Mouse (Mus musculus): ENCODE data around the gene Dbx2. TPM values are rescaled to one million over a fixed set of nuclear protein-coding genes. Genes with fewer than 3 reads are reported as not detected.

The Dbx2 gene
- 0.64 and 0.91 TPM in 2 replicates for polyA plus RNA-seq (2015; fragmentation: Nextera tagmentation; extraction: Ambion mirVana)

DNA sequence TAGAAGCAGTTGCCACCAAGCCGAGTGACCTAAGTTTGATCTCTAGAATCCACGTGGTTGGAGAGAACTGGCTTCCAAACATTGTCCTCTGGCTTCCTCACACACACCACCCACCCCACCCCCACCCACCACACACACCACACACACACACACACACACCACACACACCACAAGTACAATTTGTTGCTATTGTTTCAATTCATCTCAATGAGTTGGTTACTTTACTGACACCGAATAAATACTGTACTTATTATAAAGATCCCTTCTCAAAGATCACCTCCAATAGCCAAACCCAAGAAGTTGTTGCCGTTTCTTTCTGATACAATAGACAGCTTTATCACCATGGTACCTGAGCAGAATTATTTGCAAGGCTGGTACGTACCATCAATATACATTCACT, at the start of gene Dbx2:
Gene Dbx2, minus strand, starts transcription at position 101 of the 400 bp plus-strand sequence.
- H3K4me1 ChIP-seq: peaks cover 16% of the 10 kb centered on the region
- H3K36me3 ChIP-seq: no peaks in the 10 kb centered on the region
- no peak within 1 kb of the TSS for H3K9ac ChIP-seq
- H3K4me3 ChIP-seq (replicated peaks): peak within 1 kb of the TSS; percentile 43
- peak within 1 kb of the TSS; percentile 85 for H3K4me2 ChIP-seq (replicated peaks)
- H3K9me3 ChIP-seq (replicated peaks): no peaks in the 10 kb centered on the region
- no peak within 1 kb of the TSS for H3K27ac ChIP-seq (replicated peaks)
- peaks cover 49% of the 10 kb centered on the region for H3K27me3 ChIP-seq
- 76% methylated on average over 5 of the region's 5 CpGs for WGBS
- ATAC-seq (ENCODE audit: insufficient number of reproducible peaks, low FRiP score, low TSS enrichment, low read depth): no peak

DNA sequence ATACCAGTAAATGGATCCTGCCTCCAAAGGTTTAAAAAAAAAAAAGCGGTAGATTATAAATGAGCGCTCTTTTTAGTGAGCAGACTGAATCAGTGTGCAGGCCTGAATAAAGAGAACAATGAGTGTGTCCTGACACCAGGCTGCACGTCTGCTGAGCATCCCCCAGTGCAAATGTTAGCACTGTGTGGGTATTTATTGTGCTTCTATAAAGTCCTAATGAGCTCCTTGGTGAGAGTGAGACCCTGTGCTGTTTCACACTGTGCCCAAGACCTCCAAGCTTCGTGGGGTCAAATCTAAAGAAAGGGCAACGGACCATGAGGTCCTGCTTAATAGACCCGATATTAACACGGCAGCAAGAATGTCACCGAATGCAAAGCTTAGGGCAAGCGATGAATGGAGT, 46.4 kb upstream of the Dbx2 start:
- Histone ChIP-seq H3K4me1 (no peaks in the 10 kb centered on the region), H3K27ac (replicated peaks) (no peak overlapping the region), H3K9me3 (replicated peaks) (no peaks in the 10 kb centered on the region), H3K9ac (no peak overlapping the region), H3K4me2 (replicated peaks) (no peak overlapping the region), H3K36me3 (no peaks in the 10 kb centered on the region), H3K27me3 (no peaks in the 10 kb centered on the region), H3K4me3 (replicated peaks) (no peak overlapping the region)
- ATAC-seq (ENCODE audit: insufficient number of reproducible peaks, low FRiP score, low TSS enrichment, low read depth): no peak
- WGBS: 80% methylated on average over 9 of the region's 9 CpGs

DNA sequence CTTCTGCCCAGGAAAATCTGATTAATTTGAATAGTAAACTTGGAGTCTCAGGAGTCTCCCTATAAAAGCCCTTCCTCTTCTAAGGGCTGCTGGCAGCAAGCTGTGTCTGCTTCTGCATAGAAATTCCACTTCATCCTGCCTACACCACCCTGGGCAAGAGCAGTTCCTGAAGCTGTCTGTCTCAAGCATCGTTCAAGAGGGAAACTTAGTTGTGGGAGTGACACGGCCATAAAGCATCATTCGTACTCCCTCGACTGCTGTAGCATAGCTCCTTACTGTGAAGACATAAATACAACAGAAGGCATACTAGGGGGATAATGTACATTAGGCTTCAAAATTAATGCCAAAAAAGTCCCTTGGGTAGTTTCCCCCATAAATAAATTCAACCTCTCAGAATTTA, 45.8 kb upstream of the Dbx2 start:
- H3K27me3 ChIP-seq: no peaks in the 10 kb centered on the region
- WGBS: 48% methylated on average over 4 of the region's 4 CpGs
- ATAC-seq (ENCODE audit: insufficient number of reproducible peaks, low FRiP score, low TSS enrichment, low read depth): no peak

DNA sequence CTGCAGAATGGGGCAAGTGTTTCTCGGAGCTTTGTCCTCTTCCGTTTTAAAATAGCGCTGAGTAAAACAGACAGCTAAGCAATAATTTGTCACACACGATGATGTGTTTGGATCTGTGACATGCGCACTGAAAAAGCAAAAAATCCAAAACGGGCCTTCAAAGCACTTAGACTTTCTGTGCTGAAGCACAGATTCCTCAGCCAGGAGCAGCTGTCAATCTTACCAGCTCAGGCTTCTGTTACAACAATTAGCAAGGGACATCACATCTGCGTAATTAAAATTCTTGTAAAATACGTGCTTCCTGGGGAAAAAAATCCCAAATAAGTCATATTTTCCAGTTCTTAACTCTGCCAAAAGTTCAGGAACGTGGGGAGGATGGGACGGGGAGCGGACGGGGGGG, 43.6 kb upstream of the Dbx2 start:
- Histone ChIP-seq H3K4me1 (no peaks in the 10 kb centered on the region), H3K9me3 (replicated peaks) (no peaks in the 10 kb centered on the region), H3K27me3 (no peaks in the 10 kb centered on the region), H3K4me3 (replicated peaks) (no peak overlapping the region), H3K27ac (replicated peaks) (no peak overlapping the region), H3K4me2 (replicated peaks) (0 out of 2 replicates have a peak overlapping the region, but pooled peaks have one; percentile 15), H3K9ac (no peak overlapping the region), H3K36me3 (no peaks in the 10 kb centered on the region)
- ATAC-seq (ENCODE audit: insufficient number of reproducible peaks, low FRiP score, low TSS enrichment, low read depth): no peak
- 42% methylated on average over 12 of the region's 12 CpGs for WGBS

More for the DNA sequence above, 45.8 kb upstream of the Dbx2 start:
- Histone ChIP-seq H3K4me2 (replicated peaks) (no peak overlapping the region), H3K9ac (no peak overlapping the region), H3K36me3 (no peaks in the 10 kb centered on the region), H3K9me3 (replicated peaks) (no peaks in the 10 kb centered on the region), H3K4me1 (no peaks in the 10 kb centered on the region), H3K27ac (replicated peaks) (no peak overlapping the region), H3K4me3 (replicated peaks) (no peak overlapping the region)

DNA sequence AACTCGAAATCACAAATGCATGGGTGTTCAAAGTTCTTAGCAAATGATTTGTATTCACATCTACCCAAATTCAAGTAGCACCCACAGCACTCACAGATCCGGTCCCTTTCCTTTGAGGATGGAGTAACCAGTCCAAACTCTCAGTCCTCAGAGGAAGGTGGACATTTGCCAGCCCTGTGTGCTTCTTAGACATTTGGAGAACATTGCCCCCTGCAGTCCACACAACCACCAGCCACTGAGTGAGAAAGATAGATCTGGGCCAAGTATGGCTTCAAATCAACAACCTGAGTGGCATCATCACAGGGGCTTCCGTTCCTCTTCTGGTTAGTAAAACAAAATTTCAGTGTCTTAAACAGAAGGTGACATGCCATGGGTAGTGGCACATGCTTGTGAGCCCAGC, 38.0 kb upstream of the Dbx2 start:
- no peak overlapping the region for H3K4me3 ChIP-seq (replicated peaks)
- H3K36me3 ChIP-seq: no peaks in the 10 kb centered on the region
- 79% methylated on average over 3 of the region's 3 CpGs for WGBS
- H3K4me2 ChIP-seq (replicated peaks): no peak overlapping the region
- H3K4me1 ChIP-seq: no peaks in the 10 kb centered on the region
- no peak for ATAC-seq (ENCODE audit: insufficient number of reproducible peaks, low FRiP score, low TSS enrichment, low read depth)
- H3K27ac ChIP-seq (replicated peaks): no peak overlapping the region
- H3K9me3 ChIP-seq (replicated peaks): no peaks in the 10 kb centered on the region; the same call in 1 of the 2 replicates
- no peaks in the 10 kb centered on the region for H3K27me3 ChIP-seq
- H3K9ac ChIP-seq: no peak overlapping the region

DNA sequence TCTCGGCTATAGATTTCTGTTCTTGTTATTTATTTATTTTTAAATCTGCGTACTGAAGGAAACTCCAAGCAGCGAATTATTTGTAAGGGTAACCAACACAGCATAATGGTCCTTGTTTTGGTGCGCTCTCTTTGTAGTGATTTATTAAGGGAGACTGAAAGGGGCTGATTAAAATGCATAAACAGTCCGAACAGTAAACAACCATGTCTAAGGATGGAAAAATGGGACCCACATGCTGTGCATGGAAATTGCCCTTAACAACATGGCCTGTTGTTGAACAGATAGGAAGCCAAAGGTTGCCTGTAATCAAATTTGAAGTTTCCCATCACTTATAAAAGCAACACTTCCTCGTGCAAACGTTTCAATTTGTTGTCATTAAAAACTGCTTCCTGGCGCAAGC, 35.8 kb upstream of the Dbx2 start:
- H3K4me2 ChIP-seq (replicated peaks): no peak overlapping the region
- no peak overlapping the region for H3K9ac ChIP-seq
- no peak overlapping the region for H3K4me3 ChIP-seq (replicated peaks)
- H3K27me3 ChIP-seq: no peaks in the 10 kb centered on the region
- no peaks in the 10 kb centered on the region; the same call in 1 of the 2 replicates for H3K9me3 ChIP-seq (replicated peaks)
- no peaks in the 10 kb centered on the region for H3K4me1 ChIP-seq
- no peaks in the 10 kb centered on the region for H3K36me3 ChIP-seq
- H3K27ac ChIP-seq (replicated peaks): no peak overlapping the region
- WGBS: 51% methylated on average over 8 of the region's 8 CpGs
- ATAC-seq (ENCODE audit: insufficient number of reproducible peaks, low FRiP score, low TSS enrichment, low read depth): no peak

DNA sequence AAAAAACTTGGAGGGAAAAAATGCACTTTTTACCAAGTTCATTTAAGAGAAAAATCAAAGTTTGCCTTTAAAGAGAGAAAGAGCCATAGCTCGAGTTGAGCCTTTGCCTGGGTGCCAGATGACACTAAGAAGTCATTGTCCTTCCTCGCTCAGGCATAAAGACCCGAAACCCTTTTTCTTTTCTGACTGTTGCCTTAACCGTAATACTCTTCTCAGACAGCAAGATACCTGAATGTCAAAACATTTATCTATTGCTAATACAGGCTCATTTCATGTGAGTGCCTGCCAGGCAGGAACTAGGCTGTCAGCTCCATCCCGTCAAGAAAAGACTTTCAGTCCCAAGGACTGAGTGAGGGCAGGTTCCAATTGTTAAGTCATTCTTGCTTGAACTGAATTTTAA, 35.4 kb upstream of the Dbx2 start:
- no peaks in the 10 kb centered on the region; the same call in 1 of the 2 replicates for H3K9me3 ChIP-seq (replicated peaks)
- H3K4me1 ChIP-seq: no peaks in the 10 kb centered on the region
- no peak overlapping the region for H3K4me2 ChIP-seq (replicated peaks)
- WGBS: 23% methylated on average over 5 of the region's 5 CpGs
- H3K27ac ChIP-seq (replicated peaks): no peak overlapping the region
- no peaks in the 10 kb centered on the region for H3K27me3 ChIP-seq
- no peak overlapping the region for H3K4me3 ChIP-seq (replicated peaks)
- no peak overlapping the region for H3K9ac ChIP-seq
- no peak for ATAC-seq (ENCODE audit: insufficient number of reproducible peaks, low FRiP score, low TSS enrichment, low read depth)
- H3K36me3 ChIP-seq: no peaks in the 10 kb centered on the region

DNA sequence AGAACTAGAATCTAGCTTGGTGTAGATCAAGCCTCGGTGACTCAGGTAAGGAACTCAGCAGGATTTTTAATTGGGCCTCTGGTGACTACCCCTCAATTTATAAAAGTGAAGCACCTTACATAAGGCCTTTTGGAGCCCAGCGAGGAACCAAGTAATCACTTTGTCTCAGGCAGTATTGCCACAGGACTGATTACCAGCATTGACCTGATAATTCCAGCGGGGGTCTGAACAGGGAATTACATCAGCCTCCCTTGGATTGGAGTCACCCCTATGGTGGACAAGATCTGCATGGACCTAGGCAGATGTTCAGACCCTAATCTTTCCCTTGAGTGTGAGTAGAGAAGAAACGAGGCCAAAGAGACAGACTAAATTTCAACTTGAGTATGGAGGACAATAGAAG, 26.9 kb upstream of the Dbx2 start:
- 91% methylated on average over 4 of the region's 4 CpGs for WGBS
- H3K4me3 ChIP-seq (replicated peaks): no peak overlapping the region
- H3K4me1 ChIP-seq: no peaks in the 10 kb centered on the region
- no peak overlapping the region for H3K4me2 ChIP-seq (replicated peaks)
- no peaks in the 10 kb centered on the region for H3K9me3 ChIP-seq (replicated peaks)
- no peak overlapping the region for H3K27ac ChIP-seq (replicated peaks)
- H3K9ac ChIP-seq: no peak overlapping the region
- no peaks in the 10 kb centered on the region for H3K27me3 ChIP-seq
- no peak for ATAC-seq (ENCODE audit: insufficient number of reproducible peaks, low FRiP score, low TSS enrichment, low read depth)
- no peaks in the 10 kb centered on the region for H3K36me3 ChIP-seq

DNA sequence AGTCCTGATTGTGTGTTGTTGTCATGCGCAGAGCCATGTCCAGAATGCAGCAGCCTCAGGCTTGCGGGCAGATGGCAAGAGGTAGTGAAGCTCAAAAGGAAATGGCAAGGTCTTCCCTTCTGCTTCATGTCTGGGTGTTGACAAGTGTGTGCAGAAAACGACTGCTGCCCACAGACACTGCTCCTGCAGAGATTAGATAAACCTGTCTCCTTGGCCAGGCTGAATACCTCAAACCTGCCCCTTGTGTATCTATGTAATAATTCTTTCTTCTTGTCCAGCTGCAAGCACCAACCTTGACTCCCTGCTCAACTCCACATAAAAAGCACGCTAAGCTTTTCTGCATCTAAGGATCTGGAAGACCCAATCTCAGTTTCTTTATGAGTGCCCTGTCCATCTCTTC, 19.9 kb upstream of the Dbx2 start:
- no peak for ATAC-seq (ENCODE audit: insufficient number of reproducible peaks, low FRiP score, low TSS enrichment, low read depth)
- WGBS: 80% methylated on average over 4 of the region's 4 CpGs
- Histone ChIP-seq H3K4me2 (replicated peaks) (no peak overlapping the region), H3K4me3 (replicated peaks) (no peak overlapping the region), H3K9ac (no peak overlapping the region), H3K36me3 (no peaks in the 10 kb centered on the region), H3K4me1 (no peaks in the 10 kb centered on the region), H3K9me3 (replicated peaks) (0 out of 2 replicates have a peak, but pooled peaks cover 3% of the 10 kb centered on the region), H3K27ac (replicated peaks) (no peak overlapping the region), H3K27me3 (no peaks in the 10 kb centered on the region)

DNA sequence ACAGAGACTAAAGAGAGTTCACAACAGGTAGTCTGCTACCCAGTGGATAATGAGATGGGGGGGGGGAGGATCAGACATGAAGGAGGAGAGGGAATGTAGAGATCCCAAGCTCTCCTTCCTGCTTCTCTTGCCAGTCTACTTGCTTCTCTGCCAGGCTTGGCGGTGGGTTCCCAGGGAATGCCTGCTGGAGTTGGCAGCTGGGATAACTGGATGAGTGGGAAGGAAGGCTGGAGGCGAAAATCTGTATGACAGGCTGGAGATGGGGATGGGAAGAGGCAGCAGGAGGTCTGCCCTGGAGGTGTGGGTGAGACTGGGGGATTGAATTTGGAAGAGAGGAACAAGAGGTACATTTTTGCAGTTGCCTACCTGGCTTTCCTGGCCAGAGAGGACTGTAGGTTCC, 19.4 kb upstream of the Dbx2 start:
- H3K4me3 ChIP-seq (replicated peaks): no peak overlapping the region
- ATAC-seq (ENCODE audit: insufficient number of reproducible peaks, low FRiP score, low TSS enrichment, low read depth): no peak
- WGBS: 74% methylated on average over 2 of the region's 2 CpGs
- no peaks in the 10 kb centered on the region for H3K27me3 ChIP-seq
- no peaks in the 10 kb centered on the region for H3K36me3 ChIP-seq
- no peak overlapping the region for H3K9ac ChIP-seq
- 0 out of 2 replicates have a peak, but pooled peaks cover 3% of the 10 kb centered on the region for H3K9me3 ChIP-seq (replicated peaks)
- H3K27ac ChIP-seq (replicated peaks): no peak overlapping the region
- no peaks in the 10 kb centered on the region for H3K4me1 ChIP-seq
- no peak overlapping the region for H3K4me2 ChIP-seq (replicated peaks)

DNA sequence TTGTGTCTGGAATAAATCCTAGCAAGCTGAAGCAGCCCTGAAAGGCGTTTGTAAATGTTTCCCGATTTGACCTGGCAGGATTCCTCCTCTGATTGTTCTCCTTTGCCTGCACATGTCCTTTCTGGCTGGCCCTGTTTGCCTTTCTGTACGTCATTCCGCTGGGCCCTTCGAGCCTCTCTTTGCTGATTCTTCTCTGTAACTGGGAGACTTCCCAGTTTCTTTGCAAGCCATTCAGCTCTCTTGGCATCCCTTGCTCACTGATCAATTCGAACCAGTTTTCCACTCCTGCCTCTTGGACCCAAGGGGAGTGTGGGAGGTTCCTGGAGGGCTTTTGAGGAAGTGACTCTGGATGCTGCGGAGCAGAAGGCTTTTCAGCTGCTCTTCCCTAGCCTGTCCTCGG, 11.4 kb upstream of the Dbx2 start:
- Histone ChIP-seq H3K9ac (no peak overlapping the region), H3K27me3 (no peaks in the 10 kb centered on the region), H3K4me3 (replicated peaks) (no peak overlapping the region), H3K36me3 (no peaks in the 10 kb centered on the region), H3K9me3 (replicated peaks) (no peaks in the 10 kb centered on the region), H3K27ac (replicated peaks) (no peak overlapping the region), H3K4me2 (replicated peaks) (no peak overlapping the region), H3K4me1 (no peaks in the 10 kb centered on the region)
- WGBS: 30% methylated on average over 8 of the region's 8 CpGs
- no peak for ATAC-seq (ENCODE audit: insufficient number of reproducible peaks, low FRiP score, low TSS enrichment, low read depth)

DNA sequence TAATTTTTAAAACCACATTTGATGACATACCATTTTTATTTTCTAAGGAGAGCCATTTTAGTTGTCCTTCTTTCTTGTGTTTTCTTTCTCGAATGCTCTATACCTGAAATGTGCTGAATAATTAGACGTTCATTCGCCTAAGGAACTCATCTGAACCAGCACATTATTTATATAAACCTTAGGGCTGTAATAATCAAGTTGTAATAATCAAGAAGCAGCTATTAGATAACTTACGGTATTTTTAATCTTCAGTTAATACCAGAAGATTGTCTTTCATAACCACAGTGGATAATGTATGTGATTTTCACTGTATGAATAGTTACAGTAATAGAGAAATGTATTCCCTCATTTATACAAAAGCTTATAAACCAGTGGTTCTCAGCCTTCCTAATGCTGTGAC, 9.2 kb upstream of the Dbx2 start:
- Histone ChIP-seq H3K27me3 (no peaks in the 10 kb centered on the region), H3K27ac (replicated peaks) (no peak overlapping the region), H3K4me3 (replicated peaks) (no peak overlapping the region), H3K9ac (no peak overlapping the region), H3K9me3 (replicated peaks) (no peaks in the 10 kb centered on the region), H3K36me3 (no peaks in the 10 kb centered on the region), H3K4me1 (no peaks in the 10 kb centered on the region), H3K4me2 (replicated peaks) (no peak overlapping the region)
- no peak for ATAC-seq (ENCODE audit: insufficient number of reproducible peaks, low FRiP score, low TSS enrichment, low read depth)
- 86% methylated on average over 4 of the region's 4 CpGs for WGBS
